Mouse (Mus musculus) c-Kit-positive CD71-negative TER-119-negative erythroid progenitor cells, embryonic 14.5 days (primary cell): ENCODE data around the gene Trmt10b.
A peak's percentile ranks its signal among the peaks of the same experiment; 100 is the strongest.

Source experiments
- DNase-seq: peaks from one replicate; pipeline ENCODE4 v3.0.0-alpha.2; 2013; ENCODE audit warnings: low read depth

The Trmt10b gene

GRCm38 (mm10) chr4:45296662-45297564 is at the start of gene Trmt10b:
Gene Trmt10b, plus strand, starts transcription at chr4:45297127.
- DNase-seq = peak; percentile 68

- DNase-seq = no peak
These were observed 45.7 kb upstream of the Trmt10b start for GRCm38 (mm10) chr4:45251265-45251664.

GRCm38 (mm10) chr4:45252861-45253262 is 44.1 kb upstream of the Trmt10b start:
- DNase-seq = no peak

GRCm38 (mm10) chr4:45253839-45254601 is 42.9 kb upstream of the Trmt10b start:
- no peak for DNase-seq

- no peak for DNase-seq
These were observed 37.6 kb upstream of the Trmt10b start for GRCm38 (mm10) chr4:45259232-45259832.

GRCm38 (mm10) chr4:45261551-45261950 is 35.4 kb upstream of the Trmt10b start:
- no peak for DNase-seq

GRCm38 (mm10) chr4:45267883-45268282 is 29.0 kb upstream of the Trmt10b start:
- DNase-seq = no peak

- no peak for DNase-seq
These were observed 25.9 kb upstream of the Trmt10b start for GRCm38 (mm10) chr4:45271041-45271452.

GRCm38 (mm10) chr4:45275770-45276169 is 21.2 kb upstream of the Trmt10b start:
- no peak for DNase-seq

GRCm38 (mm10) chr4:45279292-45279691 is 17.6 kb upstream of the Trmt10b start:
- DNase-seq = no peak

GRCm38 (mm10) chr4:45279981-45280548 is 16.9 kb upstream of the Trmt10b start:
- peak; percentile 47 for DNase-seq

- DNase-seq = no peak
These were observed 10.6 kb upstream of the Trmt10b start for GRCm38 (mm10) chr4:45286318-45286717.

GRCm38 (mm10) chr4:45287906-45288305 is 9.0 kb upstream of the Trmt10b start:
- no peak for DNase-seq

GRCm38 (mm10) chr4:45305536-45305935 is 8.6 kb downstream of the Trmt10b start:
- DNase-seq = no peak

- no peak for DNase-seq
These were observed 11.1 kb downstream of the Trmt10b start for GRCm38 (mm10) chr4:45308046-45308445.

GRCm38 (mm10) chr4:45308606-45309005 is 11.7 kb downstream of the Trmt10b start:
- DNase-seq = no peak

GRCm38 (mm10) chr4:45311056-45311455 is 14.1 kb downstream of the Trmt10b start:
- no peak for DNase-seq

- peak; percentile 70 for DNase-seq
These were observed 23.4 kb downstream of the Trmt10b start for GRCm38 (mm10) chr4:45320159-45320816.

GRCm38 (mm10) chr4:45331139-45331538 is 34.2 kb downstream of the Trmt10b start:
- no peak for DNase-seq

GRCm38 (mm10) chr4:45332466-45332865 is 35.5 kb downstream of the Trmt10b start:
- DNase-seq = no peak

GRCm38 (mm10) chr4:45341226-45341625 is 44.3 kb downstream of the Trmt10b start:
- DNase-seq = no peak
